Comparison of ENCODE assay signal across 10 mouse cellular contexts in the genomic region with DNA sequence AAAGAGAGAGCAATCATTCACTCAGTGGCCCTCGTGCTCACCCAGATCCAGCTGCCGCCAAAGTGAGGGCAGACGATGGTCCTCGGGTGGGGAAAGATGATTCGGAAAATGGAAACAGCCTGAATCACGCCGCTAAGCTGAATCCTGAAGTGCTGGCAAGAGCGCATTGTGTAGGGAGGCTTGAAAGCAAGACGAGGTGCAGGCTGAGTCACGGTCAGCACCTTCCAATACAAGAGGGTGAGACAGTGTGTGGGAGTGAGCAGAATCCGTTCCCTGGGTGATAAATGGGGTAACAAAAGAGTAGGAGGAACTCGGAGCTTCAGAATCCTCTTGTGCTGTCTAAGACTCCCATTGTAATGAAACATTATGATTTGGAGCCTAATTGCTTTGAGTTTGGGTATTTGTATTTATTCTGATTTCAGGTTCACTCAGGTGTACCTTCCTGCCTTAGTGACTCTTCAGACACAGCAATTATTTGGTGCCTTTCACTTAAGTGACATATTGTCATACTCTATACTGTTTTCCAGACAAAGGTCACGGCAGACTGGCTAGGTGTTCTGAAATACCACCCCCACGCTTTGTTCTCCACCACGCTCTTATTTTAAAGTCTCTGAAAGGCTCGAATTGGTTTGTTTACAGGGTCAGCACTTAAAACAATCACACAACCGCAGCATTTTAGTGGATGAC.
A peak's percentile ranks its signal among the peaks of the same experiment; 100 is the strongest.
DNase-seq lines count a peak whose midpoint lies in the region; ATAC-seq and TF ChIP-seq lines count a peak whose summit lies in the region.
"Had no signal": no experiment of that assay in that cellular context is flagged by ENCODE, and none has a peak within 500 bp of the region (broad histone marks: within the 10 kb centered on the region; RNA-seq: fewer than 3 reads in every experiment).

No protein-coding gene starts in this region.

- H3K4me2 ChIP-seq in kidney, postnatal 0 days (ENCODE audit: low read length) = peak overlapping the region; percentile 35; the same call in 1 of the 2 replicates
- H3K4me2 ChIP-seq in liver, postnatal 0 days (ENCODE audit: low read depth, low read length) = no peak overlapping the region

- H3K4me3 ChIP-seq in kidney, postnatal 0 days (replicated peaks; ENCODE audit: low read depth, low read length) = no peak overlapping the region
- peak overlapping the region; percentile 33 for H3K4me3 ChIP-seq in olfactory bulb, adult 2 months (ENCODE audit: insufficient read depth, low read depth, low read length)
- no peak overlapping the region for H3K4me3 ChIP-seq in gastrocnemius, adult 2 months
- no peak overlapping the region for H3K4me3 ChIP-seq in liver, postnatal 0 days (ENCODE audit: low read depth, low read length)
- H3K4me3 ChIP-seq: forebrain, embryonic 10.5 days had no signal

- DNase-seq in kidney, postnatal 0 days (ENCODE audit: low spot score) = peak; percentile 50
- DNase-seq in kidney, postnatal 36 days = no peak
- peak; percentile 17 to 20 for DNase-seq in frontal cortex, postnatal 10 days (ENCODE audit: low spot score in 2 of 2)
- DNase-seq in left cerebral cortex, postnatal 14 days (ENCODE audit: low spot score in 2 of 2) = peak; percentile 42 to 57
- DNase-seq in cerebellum, adult 11-12 months = no peak
- DNase-seq in gastrocnemius, adult 2 months = no peak
- DNase-seq in liver, postnatal 0 days = no peak

- WGBS in kidney, postnatal 0 days = 21% methylated on average over 17 of the region's 17 CpGs
- 20% methylated on average over 17 of the region's 17 CpGs for WGBS in olfactory bulb, adult 2 months
- WGBS in liver, postnatal 0 days (ENCODE audit: insufficient replicate concordance) = 58% methylated on average over 17 of the region's 17 CpGs

- TF ChIP-seq CTCF in kidney, postnatal 0 days (IDR thresholded peaks at IDR 0.05; ENCODE audit: low read depth) = no peak
- TF ChIP-seq CTCF in olfactory bulb, adult 2 months (IDR thresholded peaks at IDR 0.05; ENCODE audit: insufficient read depth, low read depth, low read length) = no peak
- no peak for TF ChIP-seq CTCF in gastrocnemius, adult 2 months (IDR thresholded peaks at IDR 0.05)
- no peak for TF ChIP-seq CTCF in liver, postnatal 0 days (IDR thresholded peaks at IDR 0.05; ENCODE audit: low read depth)

- H3K9me3 ChIP-seq in kidney, postnatal 0 days (replicated peaks; ENCODE audit: low read length) = no peaks in the 10 kb centered on the region
- no peaks in the 10 kb centered on the region for H3K9me3 ChIP-seq in liver, postnatal 0 days (ENCODE audit: low read length)
- H3K9me3 ChIP-seq: forebrain, embryonic 10.5 days had no signal

- H3K27me3 ChIP-seq in kidney, postnatal 0 days (ENCODE audit: insufficient read depth, low read length) = no peaks in the 10 kb centered on the region
- H3K27me3 ChIP-seq in liver, postnatal 0 days (ENCODE audit: insufficient read depth, low read length) = no peaks in the 10 kb centered on the region

- no peak overlapping the region for H3K9ac ChIP-seq in kidney, postnatal 0 days (ENCODE audit: low read depth, low read length)
- H3K9ac ChIP-seq in liver, postnatal 0 days (replicated peaks) = no peak overlapping the region
- H3K9ac ChIP-seq: liver, embryonic 14.5 days had no signal

- TF ChIP-seq EP300 in liver, postnatal 0 days (IDR thresholded peaks at IDR 0.05; ENCODE audit: low read depth) = no peak

- no peaks in the 10 kb centered on the region for H3K36me3 ChIP-seq in kidney, postnatal 0 days (ENCODE audit: insufficient read depth, low read length)
- no peaks in the 10 kb centered on the region for H3K36me3 ChIP-seq in liver, postnatal 0 days (replicated peaks; ENCODE audit: insufficient read depth, low read length)
- H3K36me3 ChIP-seq: forebrain, embryonic 10.5 days had no signal

- H3K27ac ChIP-seq in kidney, postnatal 0 days = no peak overlapping the region
- H3K27ac ChIP-seq in olfactory bulb, adult 2 months (ENCODE audit: insufficient read depth, low read depth, low read length) = peak overlapping the region; percentile 86
- H3K27ac ChIP-seq in gastrocnemius, adult 2 months = no peak overlapping the region
- H3K27ac ChIP-seq in liver, postnatal 0 days (ENCODE audit: low read depth) = no peak overlapping the region
- H3K27ac ChIP-seq: forebrain, embryonic 10.5 days; liver, embryonic 14.5 days had no signal

- intact Hi-C loops in left cerebral cortex, postnatal 14 days (cut with DNase I) = no loop called here
- intact Hi-C loops in gastrocnemius, adult 2 months (cut with DNase I) = no loop called here

- ATAC-seq in kidney, postnatal 0 days (replicated peaks; ENCODE audit: low FRiP score, low read depth) = peak; percentile 49; the same call in 1 of the 2 replicates
- no peak for ATAC-seq in liver, postnatal 0 days

- no peaks in the 10 kb centered on the region for H3K4me1 ChIP-seq in kidney, postnatal 0 days (replicated peaks; ENCODE audit: insufficient read depth, low read length)
- peaks cover 3% of the 10 kb centered on the region for H3K4me1 ChIP-seq in olfactory bulb, adult 2 months (ENCODE audit: control insufficient read depth, insufficient read depth, low read length)
- no peaks in the 10 kb centered on the region for H3K4me1 ChIP-seq in liver, postnatal 0 days (ENCODE audit: insufficient read depth)

- TF ChIP-seq POLR2A in olfactory bulb, adult 2 months (IDR thresholded peaks at IDR 0.05; ENCODE audit: insufficient read depth, low read depth, low read length) = no peak

Comparison
In these comparisons a context has a peak if more than half of its experiments do, and no peak if none do; other contexts are left out.
1. DNase-seq: peak in kidney, postnatal 0 days (single experiment), frontal cortex, postnatal 10 days (2 of 2) and left cerebral cortex, postnatal 14 days (2 of 2); none in kidney, postnatal 36 days (0 of 2), cerebellum, adult 11-12 months (single experiment), gastrocnemius, adult 2 months (single experiment) and liver, postnatal 0 days (single experiment).